Mouse (Mus musculus) heart, adult 2 months (tissue): ENCODE data around the gene Robo1.

Source experiments
- CTCF ChIP-seq: fragments of 200-600 bp; IDR thresholded peaks from 2 replicates; pipeline ENCODE4 v1.8.1; 2022; ENCODE audit warnings: antibody characterized with exemption, mild to moderate bottlenecking, moderate library complexity
- EP300 ChIP-seq: fragments of 200-500 bp; IDR thresholded peaks from 2 replicates; pipeline ENCODE4 v1.6.1; 2011; ENCODE audit warnings: low read depth, low read length, control low read depth; ENCODE audit not compliant: insufficient read depth

GRCm38 (mm10) chr16:72703486-72703885 lies 395.4 kb downstream of the Robo1 start:
- TF ChIP-seq CTCF = no peak
- TF ChIP-seq EP300 = no peak
